Mouse (Mus musculus): Measurements from ENCODE around the gene Gmip.

The Gmip gene

DNA sequence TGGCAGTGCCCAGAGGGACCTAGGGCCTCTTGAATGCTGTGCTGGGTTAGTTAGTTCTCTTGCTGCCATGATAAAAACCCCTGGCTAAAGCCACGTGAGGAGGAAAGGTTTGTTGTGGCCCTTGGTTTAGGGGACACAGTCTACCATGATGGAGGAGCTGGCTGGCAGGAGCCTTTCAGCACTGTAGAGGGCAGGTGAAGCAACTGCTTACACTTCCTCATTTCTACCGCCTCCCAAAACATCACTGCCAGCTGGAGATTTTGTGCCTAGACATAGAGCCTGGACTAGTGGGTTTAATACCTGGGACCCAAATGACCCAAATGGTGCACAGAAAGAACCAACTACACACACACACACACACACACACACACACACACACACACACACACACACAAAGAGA is 52.8 kb downstream of the Gmip start:
- no peak for DNase-seq (ENCODE audit: low read depth, low spot score)

DNA sequence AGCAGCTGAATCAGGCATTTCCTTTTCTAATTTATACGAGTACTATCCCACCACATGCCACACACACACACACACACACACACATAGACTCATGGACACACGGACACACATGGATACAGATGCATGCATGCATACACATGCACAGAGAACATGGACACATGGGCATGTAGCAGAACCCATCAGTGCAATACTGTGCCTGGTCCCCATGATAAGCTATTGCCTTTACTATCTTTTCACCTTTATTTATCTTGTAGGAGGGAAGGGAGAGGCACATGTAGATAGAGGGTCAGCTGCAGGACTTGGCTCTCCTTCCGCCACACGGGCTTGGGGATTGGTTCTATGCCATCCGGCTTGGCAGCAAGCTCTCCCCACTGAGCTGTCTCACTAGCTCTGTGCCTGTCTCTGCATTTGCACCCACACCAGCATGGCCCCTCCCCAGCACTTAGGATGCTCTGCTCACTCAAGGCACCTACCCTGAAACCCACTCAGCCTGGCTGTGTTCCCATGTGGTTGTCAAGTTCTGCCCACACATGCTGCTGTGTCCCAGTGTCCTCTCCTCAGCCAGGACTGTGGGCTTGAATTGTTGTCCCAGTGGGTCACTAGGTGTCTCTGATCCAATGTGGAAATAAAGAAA is 55.0 kb downstream of the Gmip start:
- peak; percentile 65 for DNase-seq (ENCODE audit: low read depth, low spot score)

DNA sequence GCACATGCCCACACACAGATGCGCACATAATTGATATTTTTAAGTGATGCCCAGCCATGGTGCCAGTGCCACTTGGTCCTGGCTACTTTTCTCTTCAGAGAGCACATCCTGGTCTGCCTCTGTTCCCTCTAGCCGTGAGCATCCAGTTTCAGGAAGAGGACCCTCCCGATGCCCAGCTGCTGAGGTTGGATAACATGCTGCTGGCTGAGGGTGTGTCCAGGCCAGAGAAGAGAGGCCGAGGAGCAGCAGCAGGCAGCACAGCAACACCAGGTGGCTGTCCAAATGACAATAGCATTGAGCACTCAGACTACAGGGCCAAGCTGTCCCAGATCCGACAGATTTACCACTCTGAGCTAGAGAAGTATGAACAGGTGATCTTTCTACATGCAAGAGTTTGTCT is 55.7 kb downstream of the Gmip start:
- DNase-seq (ENCODE audit: low read depth, low spot score): no peak

DNA sequence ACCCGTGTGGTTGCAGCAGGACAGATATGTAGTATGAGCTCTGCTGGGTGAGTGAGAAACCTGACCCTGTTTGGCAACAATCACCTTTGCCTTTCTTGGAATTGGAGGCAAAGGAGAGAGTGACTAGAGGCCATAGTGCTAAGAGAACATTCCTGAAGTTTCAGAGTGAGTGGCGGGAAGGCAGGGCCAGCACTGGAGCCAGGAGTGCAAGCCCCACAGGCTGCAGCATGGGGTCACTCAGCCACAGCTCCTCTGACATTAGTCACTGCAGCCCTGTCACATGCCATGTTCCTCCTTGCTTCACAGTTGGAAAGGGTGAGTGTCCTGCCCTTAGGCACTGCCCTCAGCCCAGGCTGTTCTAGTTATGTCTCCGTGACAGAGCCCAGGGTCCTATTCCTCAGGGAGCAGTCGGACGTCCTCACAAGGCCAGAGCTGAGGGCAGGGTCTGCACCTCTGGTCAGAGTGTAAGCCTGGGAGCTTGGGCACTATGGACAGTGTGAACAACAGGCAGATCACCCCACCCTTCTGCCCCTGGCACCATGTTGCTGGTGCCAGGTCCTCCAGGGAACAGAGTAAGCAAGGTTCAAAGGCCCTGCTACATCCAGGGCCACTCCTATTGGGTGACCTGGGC is 59.3 kb downstream of the Gmip start:
- no peak for DNase-seq (ENCODE audit: low read depth, low spot score)

DNA sequence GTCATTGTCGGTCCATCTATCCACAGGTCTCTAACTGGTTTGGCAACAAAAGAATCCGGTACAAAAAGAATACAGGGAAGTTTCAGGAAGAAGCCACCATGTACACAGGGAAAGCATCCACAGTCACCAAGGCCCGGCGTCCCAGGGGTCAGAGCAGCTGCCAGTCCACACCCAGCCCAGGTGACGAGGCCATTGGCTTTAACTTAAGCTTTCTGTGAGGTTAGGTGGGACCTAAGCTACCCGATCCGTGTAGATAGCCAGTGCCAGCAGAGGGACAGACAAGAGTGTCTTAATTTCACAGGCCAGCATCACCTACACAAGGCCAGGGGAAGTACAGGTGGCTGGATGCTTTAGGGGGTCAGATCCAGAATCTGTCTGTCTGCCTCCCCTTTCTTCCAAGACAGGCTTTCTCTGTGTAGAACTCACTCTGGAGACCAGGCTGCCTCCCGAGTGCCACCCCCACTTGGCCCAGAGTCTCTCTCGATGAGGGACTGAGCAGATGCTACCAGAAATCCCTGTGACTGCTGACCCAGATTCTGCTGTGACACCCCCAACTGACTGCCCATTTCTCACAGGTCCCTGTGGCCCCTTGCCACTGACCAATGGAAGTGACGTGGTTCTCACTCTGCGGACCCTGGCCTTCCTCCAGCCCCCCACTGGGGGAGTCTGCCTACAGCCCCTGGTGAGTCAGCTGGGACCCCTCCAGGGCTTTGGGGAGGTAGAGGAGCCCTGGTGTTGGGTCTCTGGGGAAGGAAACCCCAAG is 61.7 kb downstream of the Gmip start:
- peak; percentile 82 for DNase-seq (ENCODE audit: low read depth, low spot score)

DNA sequence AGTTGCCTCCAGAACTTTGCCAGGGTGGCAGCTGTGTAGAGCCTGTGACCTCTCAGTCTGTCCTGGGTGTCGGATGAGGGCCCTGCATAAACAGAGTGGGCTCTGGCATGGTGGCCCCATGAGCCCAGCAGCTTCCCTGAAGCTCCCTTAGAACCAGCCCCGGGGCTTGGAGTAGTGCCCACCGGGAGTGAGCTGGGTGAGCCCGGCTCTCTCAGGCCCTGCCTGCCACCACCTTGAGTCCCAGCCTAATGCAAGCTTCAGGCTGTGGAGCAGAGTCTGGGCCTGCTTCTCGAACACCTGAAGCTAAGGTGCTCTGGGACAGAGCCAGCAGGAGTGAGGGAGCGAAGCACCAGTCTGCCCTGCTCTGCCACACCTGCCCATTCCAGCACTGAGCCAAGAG is 62.4 kb downstream of the Gmip start:
- no peak for DNase-seq (ENCODE audit: low read depth, low spot score)
